Mouse (Mus musculus) hindbrain, embryonic 10.5 days (tissue): ENCODE results near the gene Gtpbp3. TPM values are rescaled to one million over a fixed set of nuclear protein-coding genes. Genes with fewer than 3 reads are reported as not detected.
A peak's percentile ranks its signal among the peaks of the same experiment; 100 is the strongest.

Experiments used
- DNase-seq: peaks from one replicate; pipeline ENCODE4 v3.0.0-alpha.2; 2017; ENCODE audit warnings: low spot score
- H3K27ac ChIP-seq: fragments of 300-500 bp; sonication (generic); 2 replicates; pipeline ENCODE4 v1.5.1; 2016; ENCODE audit warnings: mild to moderate bottlenecking, moderate library complexity
- H3K27me3 ChIP-seq: fragments of 300-500 bp; sonication (generic); 2 replicates; pipeline ENCODE4 v1.6.1; 2016; ENCODE audit warnings: mild to moderate bottlenecking; ENCODE audit not compliant: poor library complexity, insufficient read depth, severe bottlenecking
- H3K36me3 ChIP-seq: fragments of 300-500 bp; sonication (generic); 2 replicates; pipeline ENCODE4 v1.6.1; 2016; ENCODE audit warnings: mild to moderate bottlenecking, moderate library complexity
- H3K4me1 ChIP-seq: fragments of 300-500 bp; sonication (generic); replicated peaks from 2 replicates; pipeline ENCODE4 v1.6.1; 2016; ENCODE audit warnings: mild to moderate bottlenecking
- H3K4me3 ChIP-seq: fragments of 300-500 bp; sonication (generic); 2 replicates; pipeline ENCODE4 v1.5.1; 2016; ENCODE audit warnings: mild to moderate bottlenecking, moderate library complexity
- H3K9me3 ChIP-seq: fragments of 300-500 bp; sonication (generic); 2 replicates; pipeline ENCODE4 v1.6.1; 2016; ENCODE audit warnings: mild to moderate bottlenecking, moderate library complexity
- WGBS: fragments of 180-500 bp; shearing (Covaris S2); methylation state at CpG from one replicate; pipeline ENCODE4 v1.1.7; 2016; 5-methylcytosine and 5-hydroxymethylcytosine counted together
- polyA plus RNA-seq: library from polyadenylated mRNA; unstranded; fragments of >200 nt; fragmentation: Nextera tagmentation; extraction: Ambion mirVana; gene quantifications from 2 replicates; pipeline ENCODE4 v1.2.1, GENCODE M21; 2016

Gtpbp3 gene
- polyA plus RNA-seq, 1 experiment from 2014 or later, result 18.2 TPM

- 0% methylated on average over 22 of the region's 22 CpGs for WGBS
- 0 out of 2 replicates have a peak, but pooled peaks cover 4% of the 10 kb centered on the region for H3K27me3 ChIP-seq
- peaks cover 50% of the 10 kb centered on the region for H3K36me3 ChIP-seq
- H3K9me3 ChIP-seq, result no peaks in the 10 kb centered on the region
- peak; percentile 89 for DNase-seq
- peak overlapping the region; percentile 96 for H3K4me3 ChIP-seq
- H3K4me1 ChIP-seq, result peaks cover 51% of the 10 kb centered on the region
- peak overlapping the region; percentile 91 for H3K27ac ChIP-seq
Measured at GRCm38 (mm10) chr8:71488454-71488853, 551 bp downstream of the Gtpbp3 start.

GRCm38 (mm10) chr8:71495039-71495438, 7.1 kb downstream of the Gtpbp3 start:
- peak; percentile 80 for DNase-seq
- no peak overlapping the region for H3K4me3 ChIP-seq
- H3K27ac ChIP-seq, result 0 out of 2 replicates have a peak overlapping the region, but pooled peaks have one; percentile 2
- no peaks in the 10 kb centered on the region for H3K27me3 ChIP-seq
- H3K4me1 ChIP-seq, result peaks cover 39% of the 10 kb centered on the region
- no peaks in the 10 kb centered on the region for H3K9me3 ChIP-seq
- peaks cover 48% of the 10 kb centered on the region for H3K36me3 ChIP-seq
- 30% methylated on average over 16 of the region's 16 CpGs for WGBS

- H3K27me3 ChIP-seq, result no peaks in the 10 kb centered on the region
- WGBS, result 95% methylated on average over 5 of the region's 5 CpGs
- H3K27ac ChIP-seq, result 0 out of 2 replicates have a peak overlapping the region, but pooled peaks have one; percentile 56
- peaks cover 36% of the 10 kb centered on the region for H3K4me1 ChIP-seq
- H3K36me3 ChIP-seq, result peaks cover 40% of the 10 kb centered on the region
- no peaks in the 10 kb centered on the region for H3K9me3 ChIP-seq
- no peak for DNase-seq
- no peak overlapping the region for H3K4me3 ChIP-seq
Measured at GRCm38 (mm10) chr8:71495811-71496210, 7.9 kb downstream of the Gtpbp3 start.

GRCm38 (mm10) chr8:71496481-71496880, 8.6 kb downstream of the Gtpbp3 start:
- H3K4me3 ChIP-seq, result no peak overlapping the region
- H3K27ac ChIP-seq, result peak overlapping the region; percentile 60
- no peaks in the 10 kb centered on the region for H3K27me3 ChIP-seq
- H3K9me3 ChIP-seq, result no peaks in the 10 kb centered on the region
- peaks cover 36% of the 10 kb centered on the region for H3K4me1 ChIP-seq
- H3K36me3 ChIP-seq, result peaks cover 33% of the 10 kb centered on the region
- no peak for DNase-seq
- WGBS, result 49% methylated on average over 11 of the region's 11 CpGs

GRCm38 (mm10) chr8:71497077-71497645, 9.3 kb downstream of the Gtpbp3 start:
- peaks cover 27% of the 10 kb centered on the region for H3K36me3 ChIP-seq
- no peaks in the 10 kb centered on the region for H3K27me3 ChIP-seq
- no peaks in the 10 kb centered on the region for H3K9me3 ChIP-seq
- H3K27ac ChIP-seq, result no peak overlapping the region
- H3K4me3 ChIP-seq, result no peak overlapping the region
- peaks cover 36% of the 10 kb centered on the region for H3K4me1 ChIP-seq
- DNase-seq, result no peak
- WGBS, result 93% methylated on average over 1 of the region's 1 CpGs

- DNase-seq, result no peak
- peaks cover 18% of the 10 kb centered on the region for H3K36me3 ChIP-seq
- 32% methylated on average over 15 of the region's 15 CpGs for WGBS
- no peaks in the 10 kb centered on the region for H3K9me3 ChIP-seq
- H3K4me3 ChIP-seq, result peak overlapping the region; percentile 4; the same call in 1 of the 2 replicates
- H3K27ac ChIP-seq, result peak overlapping the region; percentile 78
- no peaks in the 10 kb centered on the region for H3K27me3 ChIP-seq
- peaks cover 39% of the 10 kb centered on the region for H3K4me1 ChIP-seq
Measured at GRCm38 (mm10) chr8:71497881-71498501, 10.1 kb downstream of the Gtpbp3 start.

GRCm38 (mm10) chr8:71498816-71499690, 11.2 kb downstream of the Gtpbp3 start:
- H3K27ac ChIP-seq, result peak overlapping the region; percentile 69
- H3K4me1 ChIP-seq, result peaks cover 41% of the 10 kb centered on the region
- peaks cover 9% of the 10 kb centered on the region for H3K36me3 ChIP-seq
- no peaks in the 10 kb centered on the region for H3K9me3 ChIP-seq
- peak; percentile 44 for DNase-seq
- 41% methylated on average over 16 of the region's 16 CpGs for WGBS
- H3K27me3 ChIP-seq, result no peaks in the 10 kb centered on the region
- H3K4me3 ChIP-seq, result 0 out of 2 replicates have a peak overlapping the region, but pooled peaks have one; percentile 4

- 93% methylated on average over 4 of the region's 4 CpGs for WGBS
- H3K27ac ChIP-seq, result no peak overlapping the region
- H3K27me3 ChIP-seq, result peaks cover 50% of the 10 kb centered on the region
Measured at GRCm38 (mm10) chr8:71504349-71504748, 16.4 kb downstream of the Gtpbp3 start.

GRCm38 (mm10) chr8:71505326-71505725, 17.4 kb downstream of the Gtpbp3 start:
- peaks cover 60% of the 10 kb centered on the region for H3K27me3 ChIP-seq
- H3K36me3 ChIP-seq, result no peaks in the 10 kb centered on the region
- WGBS, result 94% methylated on average over 4 of the region's 4 CpGs
- peaks cover 30% of the 10 kb centered on the region for H3K4me1 ChIP-seq
- DNase-seq, result no peak
- H3K27ac ChIP-seq, result no peak overlapping the region
- no peaks in the 10 kb centered on the region for H3K9me3 ChIP-seq
- no peak overlapping the region for H3K4me3 ChIP-seq

More at GRCm38 (mm10) chr8:71504349-71504748, 16.4 kb downstream of the Gtpbp3 start:
- no peaks in the 10 kb centered on the region for H3K36me3 ChIP-seq
- no peak overlapping the region for H3K4me3 ChIP-seq
- no peak for DNase-seq
- peaks cover 25% of the 10 kb centered on the region for H3K4me1 ChIP-seq
- H3K9me3 ChIP-seq, result no peaks in the 10 kb centered on the region

- H3K4me1 ChIP-seq, result peaks cover 30% of the 10 kb centered on the region
- H3K9me3 ChIP-seq, result no peaks in the 10 kb centered on the region
- H3K4me3 ChIP-seq, result no peak overlapping the region
- WGBS, result 85% methylated on average over 4 of the region's 4 CpGs
- no peak overlapping the region for H3K27ac ChIP-seq
- no peak for DNase-seq
- H3K36me3 ChIP-seq, result no peaks in the 10 kb centered on the region
- peaks cover 66% of the 10 kb centered on the region for H3K27me3 ChIP-seq
Measured at GRCm38 (mm10) chr8:71505979-71506378, 18.1 kb downstream of the Gtpbp3 start.

GRCm38 (mm10) chr8:71507589-71508104, 19.7 kb downstream of the Gtpbp3 start:
- Histone ChIP-seq H3K36me3 (no peaks in the 10 kb centered on the region), H3K27me3 (peaks cover 76% of the 10 kb centered on the region), H3K9me3 (no peaks in the 10 kb centered on the region), H3K4me3 (peak overlapping the region; percentile 57), H3K4me1 (peaks cover 38% of the 10 kb centered on the region), H3K27ac (peak overlapping the region; percentile 50; the same call in 1 of the 2 replicates)
- peak; percentile 84 for DNase-seq
- under 1% methylated on average over 61 of the region's 61 CpGs for WGBS

- Histone ChIP-seq H3K27ac (no peak overlapping the region), H3K36me3 (no peaks in the 10 kb centered on the region), H3K27me3 (peaks cover 76% of the 10 kb centered on the region), H3K4me1 (peaks cover 37% of the 10 kb centered on the region), H3K9me3 (no peaks in the 10 kb centered on the region), H3K4me3 (peak overlapping the region; percentile 24; the same call in 1 of the 2 replicates)
- WGBS, result 69% methylated on average over 2 of the region's 2 CpGs
- no peak for DNase-seq
Measured at GRCm38 (mm10) chr8:71509316-71509715, 21.4 kb downstream of the Gtpbp3 start.
